Mouse (Mus musculus): ENCODE measurements around the gene Hivep3.

DNA sequence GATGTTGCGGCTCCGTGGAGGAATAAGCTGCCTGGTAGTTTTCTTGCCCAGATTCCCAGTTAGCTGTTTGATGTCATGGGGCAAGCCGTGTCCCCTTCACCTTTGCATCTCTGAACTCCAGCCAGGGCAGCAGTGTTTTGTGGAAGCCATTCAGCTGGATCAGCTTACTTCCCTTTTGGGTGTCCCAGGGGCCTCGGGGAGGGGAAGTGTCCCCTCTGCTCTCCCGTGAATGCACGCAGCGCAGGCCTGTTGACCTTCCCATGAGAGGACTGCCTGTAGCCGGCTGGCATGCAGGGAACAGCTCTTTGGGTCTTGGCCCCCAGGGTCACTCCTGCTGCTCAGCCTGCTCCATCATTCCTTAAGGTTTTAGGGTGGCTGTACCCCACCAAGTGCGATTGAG is 320.6 kb downstream of the Hivep3 start:
- no peak for TF ChIP-seq EP300 (IDR thresholded peaks at IDR 0.05; ENCODE audit: insufficient read depth, low read depth, low read length)
- no peak for TF ChIP-seq CTCF (IDR thresholded peaks at IDR 0.05)
- no peak for TF ChIP-seq POLR2A (IDR thresholded peaks at IDR 0.05; ENCODE audit: insufficient read depth, low read depth, low read length)
